Mouse (Mus musculus) stomach, postnatal 0 days (tissue): ENCODE measurements around the gene Rubcn.

Experiments used
- CTCF ChIP-seq: IDR thresholded peaks from 2 replicates; pipeline ENCODE4 v1.5.1; 2016; ENCODE audit warnings: antibody characterized with exemption, low read depth, mild to moderate bottlenecking, moderate library complexity
- EP300 ChIP-seq: optimal IDR thresholded peaks from 2 replicates; pipeline ENCODE3; 2016; ENCODE audit warnings: antibody characterized with exemption

GRCm38 (mm10) chr16:32822450-32822827, 55.1 kb downstream of the Rubcn start:
- TF ChIP-seq CTCF (no peak), EP300 (no peak)
